ENCODE assay signal across 9 mouse cellular contexts in the genomic region with DNA sequence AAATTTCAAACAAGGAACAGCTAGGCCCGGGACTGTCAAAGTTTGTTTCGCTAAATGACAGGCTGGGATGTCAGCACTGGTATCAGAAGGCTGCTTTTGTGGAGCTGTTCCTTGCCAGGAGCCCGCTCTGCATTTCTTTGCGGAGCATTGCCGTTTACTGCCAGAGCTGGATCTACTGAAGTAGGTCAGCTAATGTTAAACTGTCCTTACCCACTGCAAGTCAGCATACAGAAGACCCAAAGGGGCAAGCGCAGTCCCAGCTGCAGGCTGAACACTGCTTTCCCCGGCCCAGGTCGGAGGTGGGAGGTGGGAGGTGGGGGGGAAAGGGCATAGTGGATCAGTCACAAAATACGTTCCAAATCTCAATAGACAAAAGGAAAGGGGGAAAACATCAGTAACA.
DNase-seq lines count a peak whose midpoint lies in the region; ATAC-seq and TF ChIP-seq lines count a peak whose summit lies in the region.
"Had no signal": no experiment of that assay in that cellular context is flagged by ENCODE, and none has a peak within 500 bp of the region (broad histone marks: within the 10 kb centered on the region; RNA-seq: fewer than 3 reads in every experiment).

No protein-coding gene starts in this region.

- peaks cover 2% of the 10 kb centered on the region; the same call in 1 of the 2 replicates for H3K27me3 ChIP-seq in liver, adult 2 months (ENCODE audit: control insufficient read depth, insufficient read depth, low read length)
- peaks cover 31% of the 10 kb centered on the region for H3K27me3 ChIP-seq in forebrain, embryonic 12.5 days
- H3K27me3 ChIP-seq in hindbrain, postnatal 0 days (ENCODE audit: insufficient read depth, low read length): no peaks in the 10 kb centered on the region
- peaks cover 8% of the 10 kb centered on the region; the same call in 1 of the 2 replicates for H3K27me3 ChIP-seq in neural tube, embryonic 12.5 days (replicated peaks)

- WGBS in liver, adult 2 months: 45% methylated on average over 9 of the region's 9 CpGs
- 2% methylated on average over 9 of the region's 9 CpGs for WGBS in forebrain, embryonic 12.5 days
- WGBS in hindbrain, postnatal 0 days: 14% methylated on average over 9 of the region's 9 CpGs
- WGBS in neural tube, embryonic 12.5 days: 4% methylated on average over 9 of the region's 9 CpGs

- TF ChIP-seq CTCF in liver, adult 2 months (IDR thresholded peaks at IDR 0.05; ENCODE audit: low read depth, low read length): no peak
- no peak for TF ChIP-seq CTCF in hindbrain, postnatal 0 days (IDR thresholded peaks at IDR 0.05; ENCODE audit: low read depth)

- no peaks in the 10 kb centered on the region for H3K79me2 ChIP-seq in liver, adult 2 months (ENCODE audit: control insufficient read depth, insufficient read depth, low read length)

- H3K27ac ChIP-seq in liver, adult 2 months (replicated peaks; ENCODE audit: insufficient read depth, low read depth, low read length): no peak overlapping the region
- no peak overlapping the region for H3K27ac ChIP-seq in forebrain, embryonic 12.5 days
- H3K27ac ChIP-seq in hindbrain, postnatal 0 days: 0 out of 2 replicates have a peak overlapping the region, but pooled peaks have one; percentile 8
- no peak overlapping the region for H3K27ac ChIP-seq in neural tube, embryonic 12.5 days
- H3K27ac ChIP-seq: heart, adult 2 months had no signal

- peak overlapping the region; percentile 83 for H3K4me2 ChIP-seq in forebrain, embryonic 12.5 days
- H3K4me2 ChIP-seq in hindbrain, postnatal 0 days (ENCODE audit: low read depth, low read length): peak overlapping the region; percentile 86
- peak overlapping the region; percentile 83 for H3K4me2 ChIP-seq in neural tube, embryonic 12.5 days (replicated peaks)

- no peak for ATAC-seq in forebrain, embryonic 12.5 days (ENCODE audit: low FRiP score)
- ATAC-seq in hindbrain, postnatal 0 days: no peak
- ATAC-seq in neural tube, embryonic 12.5 days (ENCODE audit: low FRiP score, low read depth): no peak
- ATAC-seq in monocyte, adult 5-6 weeks (replicated peaks; ENCODE audit: insufficient number of reproducible peaks, low FRiP score, low TSS enrichment, poor library complexity, severe bottlenecking): no peak

- H3K9ac ChIP-seq in liver, adult 2 months (ENCODE audit: low read depth, low read length): peak overlapping the region; percentile 58
- 0 out of 2 replicates have a peak overlapping the region, but pooled peaks have one; percentile 36 for H3K9ac ChIP-seq in forebrain, embryonic 12.5 days
- H3K9ac ChIP-seq in hindbrain, postnatal 0 days (replicated peaks; ENCODE audit: low read length): 0 out of 2 replicates have a peak overlapping the region, but pooled peaks have one; percentile 0
- H3K9ac ChIP-seq in neural tube, embryonic 12.5 days: no peak overlapping the region

- H3K9me3 ChIP-seq in forebrain, embryonic 12.5 days: no peaks in the 10 kb centered on the region
- H3K9me3 ChIP-seq in hindbrain, postnatal 0 days (ENCODE audit: low read length): no peaks in the 10 kb centered on the region
- H3K9me3 ChIP-seq in neural tube, embryonic 12.5 days: no peaks in the 10 kb centered on the region

- no peaks in the 10 kb centered on the region for H3K36me3 ChIP-seq in liver, adult 2 months (ENCODE audit: control insufficient read depth, insufficient read depth, low read length)
- H3K36me3 ChIP-seq in forebrain, embryonic 12.5 days (replicated peaks): peaks cover 15% of the 10 kb centered on the region; the same call in 1 of the 2 replicates
- H3K36me3 ChIP-seq in hindbrain, postnatal 0 days (ENCODE audit: insufficient read depth, low read length): no peaks in the 10 kb centered on the region
- peaks cover 4% of the 10 kb centered on the region; the same call in 1 of the 2 replicates for H3K36me3 ChIP-seq in neural tube, embryonic 12.5 days

- no peak for DNase-seq in liver, adult 2 months (ENCODE audit: extremely low read depth, low read depth, low spot score)
- DNase-seq in liver: no peak
- no peak for DNase-seq in hindbrain, postnatal 0 days (ENCODE audit: low spot score)
- DNase-seq in ovary, adult 18-20 months (ENCODE audit: low spot score): no peak
- DNase-seq in gastrocnemius, postnatal 4 days (ENCODE audit: low spot score in 2 of 2): no peak
- DNase-seq: heart, adult 2 months had no signal

- TF ChIP-seq POLR2A in liver, adult 2 months (IDR thresholded peaks at IDR 0.05; ENCODE audit: extremely low read depth, insufficient read depth, low read length): no peak

- no peaks in the 10 kb centered on the region for H3K4me1 ChIP-seq in liver, adult 2 months (ENCODE audit: control insufficient read depth, insufficient read depth, low read length)
- peaks cover 39% of the 10 kb centered on the region for H3K4me1 ChIP-seq in forebrain, embryonic 12.5 days
- H3K4me1 ChIP-seq in hindbrain, postnatal 0 days (ENCODE audit: insufficient read depth, low read length): peaks cover 4% of the 10 kb centered on the region; the same call in 1 of the 2 replicates
- H3K4me1 ChIP-seq in neural tube, embryonic 12.5 days: peaks cover 25% of the 10 kb centered on the region

- H3K4me3 ChIP-seq in liver, adult 2 months (ENCODE audit: insufficient read depth, low read depth, low read length): peak overlapping the region; percentile 45
- H3K4me3 ChIP-seq in forebrain, embryonic 12.5 days (replicated peaks): peak overlapping the region; percentile 41
- H3K4me3 ChIP-seq in hindbrain, postnatal 0 days (ENCODE audit: low read length): peak overlapping the region; percentile 38
- peak overlapping the region; percentile 13; the same call in 1 of the 2 replicates for H3K4me3 ChIP-seq in neural tube, embryonic 12.5 days
